Mouse (Mus musculus): Measurements from ENCODE around the gene Mllt10. TPM values are rescaled to one million over a fixed set of nuclear protein-coding genes. Genes with fewer than 3 reads are reported as not detected.
A peak's percentile ranks its signal among the peaks of the same experiment; 100 is the strongest.

Mllt10 gene
- 10 to 100 TPM; 41.6 to 42.5 TPM for total RNA-seq (2021)
- long read RNA-seq, experiment 1, partial matches to known transcripts = 3 of 12 reads
- long read RNA-seq, experiment 1, other reads (novel, unspliced or antisense) = 9 of 12 reads
- long read RNA-seq, experiment 2, partial matches to known transcripts = 3 of 13 reads
- long read RNA-seq, experiment 2, other reads (novel, unspliced or antisense) = 10 of 13 reads

GRCm38 (mm10) chr2:18055016-18055928 is at the start of gene Mllt10:
Gene Mllt10, plus strand, starts transcription at chr2:18055237.
- intact Hi-C loops (cut with DNase I) = no loop called here
- no peak for DNase-seq

GRCm38 (mm10) chr2:18011226-18011625 is 43.8 kb upstream of the Mllt10 start:
- no peak for DNase-seq
- intact Hi-C loops (cut with DNase I) = no loop called here

- no peak for DNase-seq
- intact Hi-C loops (cut with DNase I) = no loop called here
These were observed 42.2 kb upstream of the Mllt10 start for GRCm38 (mm10) chr2:18012866-18013265.

GRCm38 (mm10) chr2:18015581-18015980 is 39.5 kb upstream of the Mllt10 start:
- intact Hi-C loops (cut with DNase I) = no loop called here
- DNase-seq = no peak

GRCm38 (mm10) chr2:18016639-18017038 is 38.4 kb upstream of the Mllt10 start:
- intact Hi-C loops (cut with DNase I) = no loop called here
- DNase-seq = no peak

GRCm38 (mm10) chr2:18017321-18017720 is 37.7 kb upstream of the Mllt10 start:
- no peak for DNase-seq
- intact Hi-C loops (cut with DNase I) = no loop called here

- intact Hi-C loops (cut with DNase I) = no loop called here
These were observed 35.9 kb upstream of the Mllt10 start for GRCm38 (mm10) chr2:18019122-18019521.

GRCm38 (mm10) chr2:18022886-18023285 is 32.2 kb upstream of the Mllt10 start:
- intact Hi-C loops (cut with DNase I) = loop anchor here (5.0 to 10.0 kb wide), 6 partner anchors 76 to 1322 kb away; no protein-coding TSS in a partner anchor
- no peak for DNase-seq

More at GRCm38 (mm10) chr2:18019122-18019521, 35.9 kb upstream of the Mllt10 start:
- DNase-seq = no peak

GRCm38 (mm10) chr2:18025116-18025515 is 29.9 kb upstream of the Mllt10 start:
- no peak for DNase-seq
- intact Hi-C loops (cut with DNase I) = loop anchor here (5.0 to 10.0 kb wide), 9 partner anchors 140 to 1320 kb away; partner anchors contain the start of genes Bmi1 and Dnajc1

- DNase-seq = no peak
- intact Hi-C loops (cut with DNase I) = loop anchor here (2.0 to 10.0 kb wide), 10 partner anchors 141 to 1319 kb away; partner anchors contain the start of genes Bmi1 and Dnajc1
These were observed 29.3 kb upstream of the Mllt10 start for GRCm38 (mm10) chr2:18025781-18026115.

- intact Hi-C loops (cut with DNase I) = loop anchor here (2.0 to 10.0 kb wide), 10 partner anchors 142 to 1318 kb away; partner anchors contain the start of genes Bmi1 and Dnajc1
- DNase-seq = peak; percentile 70 to 71
These were observed 28.7 kb upstream of the Mllt10 start for GRCm38 (mm10) chr2:18026116-18026947.

GRCm38 (mm10) chr2:18027448-18028139 is 27.4 kb upstream of the Mllt10 start:
- DNase-seq = peak; percentile 98 to 99
- intact Hi-C loops (cut with DNase I) = loop anchor here (1.0 to 10.0 kb wide), 11 partner anchors 37 to 1317 kb away; partner anchors contain the start of genes Bmi1 and Dnajc1

GRCm38 (mm10) chr2:18028140-18029021 is 26.7 kb upstream of the Mllt10 start:
- DNase-seq = peak; percentile 95 to 96
- intact Hi-C loops (cut with DNase I) = loop anchor here (1.0 to 10.0 kb wide), 10 partner anchors 36 to 1316 kb away; partner anchors contain the start of genes Bmi1 and Dnajc1

- intact Hi-C loops (cut with DNase I) = loop anchor here (2.0 to 10.0 kb wide), 11 partner anchors 17 to 1315 kb away; partner anchors contain the start of genes Bmi1 and Dnajc1
- no peak for DNase-seq
These were observed 25.4 kb upstream of the Mllt10 start for GRCm38 (mm10) chr2:18029656-18030055.

- DNase-seq = no peak
- intact Hi-C loops (cut with DNase I) = loop anchor here (2.0 to 5.0 kb wide), 2 partner anchors 16 to 1247 kb away; no protein-coding TSS in a partner anchor
These were observed 24.5 kb upstream of the Mllt10 start for GRCm38 (mm10) chr2:18030581-18030980.

GRCm38 (mm10) chr2:18031271-18031821 is 23.7 kb upstream of the Mllt10 start:
- intact Hi-C loops (cut with DNase I) = loop anchor here (2.0 to 5.0 kb wide), 2 partner anchors 15 to 1246 kb away; no protein-coding TSS in a partner anchor
- DNase-seq = peak; percentile 50 to 58

GRCm38 (mm10) chr2:18031831-18032537 is 23.1 kb upstream of the Mllt10 start:
- peak; percentile 66 to 72 for DNase-seq
- intact Hi-C loops (cut with DNase I) = loop anchor here (2.0 to 5.0 kb wide), 2 partner anchors 15 to 1245 kb away; no protein-coding TSS in a partner anchor

Measured in heart, postnatal 14 days (tissue).